Mouse (Mus musculus) embryonic facial prominence, embryonic 11.5 days (tissue): Measurements from ENCODE around the gene Zfp704. TPM values are rescaled to one million over a fixed set of nuclear protein-coding genes. Genes with fewer than 3 reads are reported as not detected.

Source experiments
- ATAC-seq: fragments of 200-750 bp; cut with Nextera tagmentation; replicated peaks from 2 replicates; pipeline ENCODE4 v1.8.0; 2017; ENCODE audit warnings: low read depth; ENCODE audit not compliant: insufficient number of reproducible peaks, low FRiP score, low TSS enrichment
- DNase-seq: peaks from one replicate; pipeline ENCODE4 v3.0.0-alpha.2; 2015; ENCODE audit warnings: low spot score
- H3K27ac ChIP-seq: fragments of 300-500 bp; sonication (generic); replicated peaks from 2 replicates; pipeline ENCODE4 v1.5.1; 2014; ENCODE audit warnings: mild to moderate bottlenecking, low read depth, low read length, control low read depth
- H3K27me3 ChIP-seq: fragments of 300-500 bp; sonication (generic); 2 replicates; pipeline ENCODE4 v1.6.1; 2014; ENCODE audit warnings: mild to moderate bottlenecking, low read length, moderate library complexity, mixed read lengths; ENCODE audit not compliant: control insufficient read depth, insufficient read depth
- H3K36me3 ChIP-seq: fragments of 300-500 bp; sonication (generic); replicated peaks from 2 replicates; pipeline ENCODE4 v1.6.1; 2014; ENCODE audit warnings: low read depth, mild to moderate bottlenecking, low read length, moderate library complexity, mixed read lengths; ENCODE audit not compliant: control insufficient read depth, insufficient read depth
- H3K4me1 ChIP-seq: fragments of 300-500 bp; sonication (generic); 2 replicates; pipeline ENCODE4 v1.6.1; 2014; ENCODE audit warnings: low read length, mixed read lengths; ENCODE audit not compliant: control insufficient read depth, insufficient read depth
- H3K4me2 ChIP-seq: fragments of 300-500 bp; sonication (generic); 2 replicates; pipeline ENCODE4 v1.6.1; 2014; ENCODE audit warnings: low read depth, mild to moderate bottlenecking, control low read depth, low read length, moderate library complexity
- H3K4me3 ChIP-seq: fragments of 300-500 bp; sonication (generic); 2 replicates; pipeline ENCODE4 v1.5.1; 2014; ENCODE audit warnings: low read depth, low read length, control low read depth
- H3K9ac ChIP-seq: fragments of 300-500 bp; sonication (generic); replicated peaks from 2 replicates; pipeline ENCODE4 v1.6.1; 2014; ENCODE audit warnings: mild to moderate bottlenecking, control low read depth, low read length
- H3K9me3 ChIP-seq: fragments of 300-500 bp; sonication (generic); replicated peaks from 2 replicates; pipeline ENCODE4 v1.6.1; 2016; ENCODE audit warnings: mild to moderate bottlenecking, low read length, inconsistent platforms, mixed read lengths; ENCODE audit not compliant: control insufficient read depth
- WGBS: fragments of 180-500 bp; shearing (Covaris S2); extraction: QIAGEN DNeasy Blood & Tissue Kit; methylation state at CpG from one replicate; pipeline ENCODE4 v1.1.7; 2014; 5-methylcytosine and 5-hydroxymethylcytosine counted together
- polyA plus RNA-seq: library from polyadenylated mRNA; unstranded; fragments of >200 nt; fragmentation: Nextera tagmentation; extraction: Ambion mirVana; gene quantifications from 2 replicates; pipeline ENCODE4 v1.2.1, GENCODE M21; 2014

The Zfp704 gene
- polyA plus RNA-seq, 1 experiment from 2014 or later, result 6.9 TPM

GRCm38 (mm10) chr3:9460284-9460683 is 149.6 kb downstream of the Zfp704 start:
- H3K9me3 ChIP-seq, result no peaks in the 10 kb centered on the region
- no peak overlapping the region for H3K4me2 ChIP-seq
- H3K27ac ChIP-seq, result no peak overlapping the region
- WGBS, result 90% methylated on average over 6 of the region's 6 CpGs
- H3K9ac ChIP-seq, result no peak overlapping the region
- no peak for DNase-seq
- no peak overlapping the region for H3K4me3 ChIP-seq
- H3K36me3 ChIP-seq, result no peaks in the 10 kb centered on the region
- no peak for ATAC-seq
- H3K4me1 ChIP-seq, result no peaks in the 10 kb centered on the region
- H3K27me3 ChIP-seq, result no peaks in the 10 kb centered on the region

GRCm38 (mm10) chr3:9456380-9456890 is 153.4 kb downstream of the Zfp704 start:
- H3K27me3 ChIP-seq, result no peaks in the 10 kb centered on the region
- WGBS, result 61% methylated on average over 10 of the region's 10 CpGs
- ATAC-seq, result 0 out of 2 replicates have a peak, but pooled peaks have one; percentile 56

GRCm38 (mm10) chr3:9455351-9455750 is 154.5 kb downstream of the Zfp704 start:
- H3K9ac ChIP-seq, result no peak overlapping the region
- H3K36me3 ChIP-seq, result no peaks in the 10 kb centered on the region
- no peaks in the 10 kb centered on the region for H3K4me1 ChIP-seq
- no peak overlapping the region for H3K4me2 ChIP-seq
- ATAC-seq (no peak), DNase-seq (no peak)
- no peak overlapping the region for H3K4me3 ChIP-seq
- no peaks in the 10 kb centered on the region for H3K27me3 ChIP-seq
- H3K9me3 ChIP-seq, result no peaks in the 10 kb centered on the region
- H3K27ac ChIP-seq, result no peak overlapping the region
- WGBS, result 88% methylated on average over 5 of the region's 5 CpGs

More at GRCm38 (mm10) chr3:9456380-9456890, 153.4 kb downstream of the Zfp704 start:
- Histone ChIP-seq H3K4me1 (no peaks in the 10 kb centered on the region), H3K4me2 (no peak overlapping the region), H3K27ac (no peak overlapping the region), H3K4me3 (no peak overlapping the region), H3K36me3 (no peaks in the 10 kb centered on the region), H3K9me3 (no peaks in the 10 kb centered on the region), H3K9ac (no peak overlapping the region)
- no peak for DNase-seq

DNA sequence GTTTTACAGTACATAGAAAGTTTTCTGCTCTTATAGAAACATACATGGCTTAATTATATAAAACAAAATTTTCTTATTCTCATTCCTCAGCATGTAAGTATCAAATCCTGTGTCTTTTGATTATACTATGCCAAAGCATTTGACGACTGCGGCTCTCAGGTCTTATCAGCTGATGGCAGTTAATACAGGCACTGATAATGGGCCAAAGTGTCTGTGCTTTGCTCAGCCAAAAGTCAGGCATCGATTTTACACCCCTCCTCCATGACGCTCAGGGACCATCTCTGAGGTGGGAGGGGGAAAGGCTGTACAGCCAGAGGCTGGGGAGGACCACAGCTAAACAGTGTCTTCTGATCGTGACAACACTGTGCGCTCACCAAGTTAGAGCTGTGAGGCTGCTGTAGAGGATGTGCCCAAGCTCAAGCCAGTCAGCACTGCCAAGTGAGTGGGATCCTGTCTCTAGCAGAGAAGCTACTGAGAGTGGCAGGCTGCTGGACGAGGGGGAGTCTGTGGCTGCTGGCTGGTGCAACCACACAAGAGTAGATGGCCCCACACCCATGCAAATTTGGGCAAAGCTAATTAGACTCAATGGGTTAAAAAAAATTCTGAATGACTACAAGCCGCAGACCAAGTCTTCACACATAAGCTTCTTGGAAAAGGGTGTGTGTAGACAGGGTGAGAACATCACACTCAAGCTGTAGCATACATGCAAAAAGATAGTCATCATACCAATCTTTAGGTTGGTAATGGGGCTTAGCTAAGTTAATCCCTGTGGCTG is 155.1 kb downstream of the Zfp704 start:
- no peak for DNase-seq
- ATAC-seq, result no peak

GRCm38 (mm10) chr3:9450521-9450920 is 159.4 kb downstream of the Zfp704 start:
- Histone ChIP-seq H3K27ac (no peak overlapping the region), H3K9ac (no peak overlapping the region), H3K27me3 (no peaks in the 10 kb centered on the region), H3K4me1 (no peaks in the 10 kb centered on the region), H3K4me3 (no peak overlapping the region), H3K4me2 (no peak overlapping the region), H3K9me3 (0 out of 2 replicates have a peak, but pooled peaks cover 3% of the 10 kb centered on the region), H3K36me3 (no peaks in the 10 kb centered on the region; the same call in 1 of the 2 replicates)
- 92% methylated on average over 12 of the region's 12 CpGs for WGBS
- DNase-seq (no peak), ATAC-seq (no peak)

More for the DNA sequence above, 155.1 kb downstream of the Zfp704 start:
- no peaks in the 10 kb centered on the region for H3K4me1 ChIP-seq
- H3K27ac ChIP-seq, result no peak overlapping the region
- no peak overlapping the region for H3K9ac ChIP-seq
- H3K9me3 ChIP-seq, result no peaks in the 10 kb centered on the region
- no peak overlapping the region for H3K4me2 ChIP-seq
- H3K27me3 ChIP-seq, result no peaks in the 10 kb centered on the region
- H3K4me3 ChIP-seq, result no peak overlapping the region
- no peaks in the 10 kb centered on the region for H3K36me3 ChIP-seq
- 91% methylated on average over 8 of the region's 8 CpGs for WGBS

GRCm38 (mm10) chr3:9449261-9450007 is 160.5 kb downstream of the Zfp704 start:
- Histone ChIP-seq H3K9me3 (0 out of 2 replicates have a peak, but pooled peaks cover 3% of the 10 kb centered on the region), H3K4me2 (no peak overlapping the region), H3K4me1 (no peaks in the 10 kb centered on the region), H3K9ac (no peak overlapping the region), H3K27ac (no peak overlapping the region), H3K27me3 (no peaks in the 10 kb centered on the region), H3K4me3 (no peak overlapping the region), H3K36me3 (no peaks in the 10 kb centered on the region; the same call in 1 of the 2 replicates)
- no peak for ATAC-seq
- no peak for DNase-seq
- WGBS, result 79% methylated on average over 7 of the region's 7 CpGs

DNA sequence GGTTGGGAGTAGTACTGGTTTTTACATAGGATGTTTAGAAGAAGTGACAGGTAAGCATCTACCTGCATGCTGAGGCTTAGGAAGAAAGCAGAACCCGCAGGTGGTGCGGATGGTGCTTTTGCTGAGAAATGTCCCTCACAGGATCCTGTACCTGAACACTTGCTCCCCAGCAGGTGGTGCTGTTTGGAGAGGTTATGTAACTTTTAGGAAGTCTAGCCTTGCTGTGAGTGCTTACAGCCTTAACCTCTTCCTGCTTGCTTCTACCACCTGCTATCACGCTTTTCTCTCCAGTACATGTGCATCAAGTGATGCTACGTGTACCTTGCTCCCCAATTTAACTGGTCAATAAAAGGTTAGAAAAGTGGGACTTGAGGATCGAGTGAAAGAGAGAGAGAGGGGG is 161.3 kb downstream of the Zfp704 start:
- Histone ChIP-seq H3K36me3 (no peaks in the 10 kb centered on the region; the same call in 1 of the 2 replicates), H3K9me3 (0 out of 2 replicates have a peak, but pooled peaks cover 3% of the 10 kb centered on the region), H3K9ac (no peak overlapping the region), H3K4me2 (no peak overlapping the region), H3K4me3 (no peak overlapping the region), H3K4me1 (no peaks in the 10 kb centered on the region), H3K27ac (no peak overlapping the region), H3K27me3 (no peaks in the 10 kb centered on the region)
- DNase-seq (no peak), ATAC-seq (no peak)
- 97% methylated on average over 5 of the region's 5 CpGs for WGBS
